Mouse (Mus musculus) hindbrain, embryonic 14.5 days (tissue): Measurements from ENCODE around the gene Nampt. TPM values are rescaled to one million over a fixed set of nuclear protein-coding genes. Genes with fewer than 3 reads are reported as not detected.

Experiments used
- ATAC-seq: fragments of 200-750 bp; cut with Nextera tagmentation; 2 replicates; pipeline ENCODE4 v1.8.0; 2017; ENCODE audit warnings: moderate number of reproducible peaks, mild to moderate bottlenecking, moderate TSS enrichment, moderate library complexity; ENCODE audit not compliant: low FRiP score
- DNase-seq: peaks from one replicate; pipeline ENCODE4 v3.0.0-alpha.2; 2015; ENCODE audit warnings: low spot score
- H3K27ac ChIP-seq: fragments of 300-500 bp; sonication (generic); 2 replicates; pipeline ENCODE4 v1.5.1; 2014; ENCODE audit warnings: mild to moderate bottlenecking, moderate library complexity
- H3K27me3 ChIP-seq: fragments of 300-500 bp; sonication (generic); 2 replicates; pipeline ENCODE4 v1.6.1; 2014; ENCODE audit warnings: mild to moderate bottlenecking, low read length, mixed read lengths; ENCODE audit not compliant: control insufficient read depth, insufficient read depth
- H3K36me3 ChIP-seq: fragments of 300-500 bp; sonication (generic); replicated peaks from 2 replicates; pipeline ENCODE4 v1.6.1; 2014; ENCODE audit not compliant: control insufficient read depth, insufficient read depth
- H3K4me1 ChIP-seq: fragments of 300-500 bp; sonication (generic); replicated peaks from 2 replicates; pipeline ENCODE4 v1.6.1; 2014; ENCODE audit warnings: antibody characterized with exemption, low read length, mixed read lengths; ENCODE audit not compliant: control insufficient read depth, insufficient read depth
- H3K4me2 ChIP-seq: fragments of 300-500 bp; sonication (generic); replicated peaks from 2 replicates; pipeline ENCODE4 v1.6.1; 2014; ENCODE audit warnings: mild to moderate bottlenecking, moderate library complexity
- H3K4me3 ChIP-seq: fragments of 300-500 bp; sonication (generic); replicated peaks from 2 replicates; pipeline ENCODE4 v1.5.1; 2014; ENCODE audit warnings: mild to moderate bottlenecking, low read length
- H3K9ac ChIP-seq: fragments of 300-500 bp; sonication (generic); 2 replicates; pipeline ENCODE4 v1.6.1; 2014
- H3K9me3 ChIP-seq: fragments of 300-500 bp; sonication (generic); 2 replicates; pipeline ENCODE4 v1.6.1; 2016; ENCODE audit warnings: low read length; ENCODE audit not compliant: control insufficient read depth
- WGBS: fragments of 180-500 bp; shearing (Covaris S2); extraction: QIAGEN DNeasy Blood & Tissue Kit; methylation state at CpG from one replicate; pipeline ENCODE4 v1.1.7; 2014; 5-methylcytosine and 5-hydroxymethylcytosine counted together
- polyA plus RNA-seq: library from polyadenylated mRNA; unstranded; fragments of >200 nt; fragmentation: Nextera tagmentation; extraction: Ambion mirVana; gene quantifications from 2 replicates; pipeline ENCODE4 v1.2.1, GENCODE M21; 2014

Nampt gene
- polyA plus RNA-seq, 1 experiment from 2014 or later = 39.3 TPM

GRCm38 (mm10) chr12:32835235-32835634 lies 15.9 kb downstream of the Nampt start:
- Histone ChIP-seq H3K9me3 (no peaks in the 10 kb centered on the region), H3K27me3 (no peaks in the 10 kb centered on the region), H3K36me3 (peaks cover 67% of the 10 kb centered on the region), H3K27ac (no peak overlapping the region), H3K4me1 (no peaks in the 10 kb centered on the region), H3K4me3 (no peak overlapping the region), H3K4me2 (no peak overlapping the region), H3K9ac (no peak overlapping the region)
- ATAC-seq (no peak), DNase-seq (peak; percentile 40)
- 77% methylated on average over 4 of the region's 4 CpGs for WGBS

GRCm38 (mm10) chr12:32838406-32838805 lies 19.1 kb downstream of the Nampt start:
- Histone ChIP-seq H3K36me3 (peaks cover 85% of the 10 kb centered on the region), H3K4me3 (no peak overlapping the region), H3K4me1 (no peaks in the 10 kb centered on the region), H3K27me3 (no peaks in the 10 kb centered on the region), H3K9me3 (no peaks in the 10 kb centered on the region), H3K27ac (no peak overlapping the region), H3K4me2 (no peak overlapping the region), H3K9ac (no peak overlapping the region)
- ATAC-seq = no peak
- 93% methylated on average over 4 of the region's 4 CpGs for WGBS
- no peak for DNase-seq

- 95% methylated on average over 9 of the region's 9 CpGs for WGBS
- Histone ChIP-seq H3K4me3 (no peak overlapping the region), H3K27me3 (no peaks in the 10 kb centered on the region), H3K4me2 (no peak overlapping the region), H3K27ac (no peak overlapping the region), H3K4me1 (no peaks in the 10 kb centered on the region), H3K9ac (no peak overlapping the region), H3K36me3 (peaks cover 85% of the 10 kb centered on the region), H3K9me3 (no peaks in the 10 kb centered on the region)
- ATAC-seq (no peak), DNase-seq (no peak)
These were observed 19.6 kb downstream of the Nampt start for GRCm38 (mm10) chr12:32838954-32839353.

- no peak for DNase-seq
- no peak overlapping the region for H3K9ac ChIP-seq
- no peaks in the 10 kb centered on the region for H3K27me3 ChIP-seq
- no peak overlapping the region for H3K27ac ChIP-seq
- H3K4me3 ChIP-seq = no peak overlapping the region
- 65% methylated on average over 7 of the region's 7 CpGs for WGBS
- no peaks in the 10 kb centered on the region for H3K4me1 ChIP-seq
- no peaks in the 10 kb centered on the region for H3K9me3 ChIP-seq
- no peak for ATAC-seq
- H3K36me3 ChIP-seq = peaks cover 76% of the 10 kb centered on the region
- H3K4me2 ChIP-seq = no peak overlapping the region
These were observed 22.1 kb downstream of the Nampt start for GRCm38 (mm10) chr12:32841442-32841900.

GRCm38 (mm10) chr12:32846325-32846724 lies 27.0 kb downstream of the Nampt start:
- no peaks in the 10 kb centered on the region for H3K4me1 ChIP-seq

GRCm38 (mm10) chr12:32853757-32854156 lies 34.4 kb downstream of the Nampt start:
- Histone ChIP-seq H3K9ac (no peak overlapping the region), H3K4me2 (no peak overlapping the region), H3K27me3 (no peaks in the 10 kb centered on the region), H3K27ac (no peak overlapping the region), H3K9me3 (no peaks in the 10 kb centered on the region), H3K4me3 (no peak overlapping the region), H3K36me3 (peaks cover 35% of the 10 kb centered on the region), H3K4me1 (no peaks in the 10 kb centered on the region)
- 94% methylated on average over 5 of the region's 5 CpGs for WGBS
- ATAC-seq = no peak
- DNase-seq = no peak

More at GRCm38 (mm10) chr12:32846325-32846724, 27.0 kb downstream of the Nampt start:
- Histone ChIP-seq H3K4me3 (no peak overlapping the region), H3K27ac (no peak overlapping the region), H3K9ac (no peak overlapping the region), H3K9me3 (no peaks in the 10 kb centered on the region), H3K36me3 (peaks cover 73% of the 10 kb centered on the region), H3K27me3 (no peaks in the 10 kb centered on the region), H3K4me2 (no peak overlapping the region)
- ATAC-seq = no peak
- 93% methylated on average over 8 of the region's 8 CpGs for WGBS
- no peak for DNase-seq

GRCm38 (mm10) chr12:32854866-32855265 lies 35.5 kb downstream of the Nampt start:
- no peak for ATAC-seq
- H3K36me3 ChIP-seq = peaks cover 24% of the 10 kb centered on the region
- 88% methylated on average over 6 of the region's 6 CpGs for WGBS
- DNase-seq = no peak
- H3K4me3 ChIP-seq = no peak overlapping the region
- no peak overlapping the region for H3K9ac ChIP-seq
- H3K27ac ChIP-seq = no peak overlapping the region
- H3K9me3 ChIP-seq = no peaks in the 10 kb centered on the region
- H3K27me3 ChIP-seq = no peaks in the 10 kb centered on the region
- H3K4me2 ChIP-seq = no peak overlapping the region
- H3K4me1 ChIP-seq = no peaks in the 10 kb centered on the region

GRCm38 (mm10) chr12:32855398-32855797 lies 36.1 kb downstream of the Nampt start:
- Histone ChIP-seq H3K4me2 (no peak overlapping the region), H3K4me1 (no peaks in the 10 kb centered on the region), H3K27ac (no peak overlapping the region), H3K27me3 (no peaks in the 10 kb centered on the region), H3K4me3 (no peak overlapping the region), H3K9me3 (no peaks in the 10 kb centered on the region), H3K36me3 (peaks cover 19% of the 10 kb centered on the region), H3K9ac (no peak overlapping the region)
- 91% methylated on average over 4 of the region's 4 CpGs for WGBS
- no peak for DNase-seq
- ATAC-seq = no peak

GRCm38 (mm10) chr12:32856707-32857511 lies 37.6 kb downstream of the Nampt start:
- Histone ChIP-seq H3K27me3 (no peaks in the 10 kb centered on the region), H3K4me1 (no peaks in the 10 kb centered on the region), H3K4me3 (no peak overlapping the region), H3K9me3 (no peaks in the 10 kb centered on the region), H3K36me3 (peaks cover 12% of the 10 kb centered on the region), H3K9ac (no peak overlapping the region), H3K4me2 (no peak overlapping the region), H3K27ac (no peak overlapping the region)
- DNase-seq (no peak), ATAC-seq (no peak)
- WGBS = 90% methylated on average over 14 of the region's 14 CpGs
